Mouse (Mus musculus): ENCODE results near the gene Ism2.

Ism2 gene

GRCm38 (mm10) chr12:87229633-87230032 is 69.9 kb downstream of the Ism2 start:
- DNase-seq: no peak

All from liver (tissue).